Mouse (Mus musculus): Measurements from ENCODE around the gene Hectd2. TPM values are rescaled to one million over a fixed set of nuclear protein-coding genes. Genes with fewer than 3 reads are reported as not detected.

Hectd2 gene
- total RNA-seq (2021) = 1 to 10 TPM; 5.5 to 6.8 TPM
- long read RNA-seq, experiment 1, partial matches to known transcripts = 1 of 2 reads
- long read RNA-seq, experiment 1, other reads (novel, unspliced or antisense) = 1 of 2 reads
- long read RNA-seq, experiment 2, partial matches to known transcripts = 0 of 2 reads
- long read RNA-seq, experiment 2, other reads (novel, unspliced or antisense) = 1 of 2 reads

DNA sequence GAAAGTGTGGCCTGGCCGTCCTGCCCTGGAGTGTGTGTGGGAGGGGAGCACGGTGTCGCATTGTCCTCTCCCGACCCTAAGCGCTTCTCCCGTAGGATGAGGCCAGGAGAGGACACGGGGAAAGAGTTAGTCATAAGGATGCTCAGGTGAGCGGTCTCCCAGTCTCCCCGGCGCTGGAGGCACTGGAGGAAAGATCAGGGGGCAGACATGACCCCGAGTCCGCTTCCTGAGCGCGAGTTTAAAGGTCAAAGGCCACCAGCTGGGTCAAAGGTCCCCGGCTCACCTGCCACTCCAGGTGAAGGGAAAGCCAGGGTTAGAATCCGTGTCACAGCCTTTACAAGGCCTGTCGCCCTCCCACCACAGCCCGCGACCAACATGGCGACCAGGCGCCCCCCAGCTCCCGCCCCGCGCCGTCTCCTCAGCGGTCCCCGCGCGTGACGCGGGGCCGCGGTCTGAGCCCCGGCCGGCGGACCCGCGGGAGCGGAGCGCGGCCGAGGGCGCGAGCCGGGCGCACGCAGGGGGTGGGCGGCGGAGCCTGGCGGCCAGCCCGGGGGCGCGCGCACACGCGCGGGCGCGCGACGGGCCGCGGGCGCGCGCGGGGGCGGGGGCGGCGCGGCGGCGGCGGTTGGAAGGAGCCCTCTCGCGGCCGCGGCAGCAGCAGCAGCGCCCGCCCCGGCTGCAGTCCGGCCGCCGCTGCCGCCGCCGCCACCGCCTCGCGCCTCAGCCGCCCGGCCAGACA, at the start of gene Hectd2:
TSS of gene Hectd2 (plus strand) at position 594 of the 739 bp plus-strand sequence.
- H3K27ac ChIP-seq = peak within 1 kb of the TSS; percentile 96
- peak within 1 kb of the TSS; percentile 99 for H3K4me3 ChIP-seq
- peak; percentile 1; the same call in 1 of the 2 replicates for TF ChIP-seq CTCF (IDR thresholded peaks at IDR 0.05)
- peak; percentile 81 for DNase-seq
- intact Hi-C loops (cut with DNase I) = loop anchor here (5.0 kb wide), 1 partner anchor 77 kb away; no protein-coding TSS in a partner anchor

DNA sequence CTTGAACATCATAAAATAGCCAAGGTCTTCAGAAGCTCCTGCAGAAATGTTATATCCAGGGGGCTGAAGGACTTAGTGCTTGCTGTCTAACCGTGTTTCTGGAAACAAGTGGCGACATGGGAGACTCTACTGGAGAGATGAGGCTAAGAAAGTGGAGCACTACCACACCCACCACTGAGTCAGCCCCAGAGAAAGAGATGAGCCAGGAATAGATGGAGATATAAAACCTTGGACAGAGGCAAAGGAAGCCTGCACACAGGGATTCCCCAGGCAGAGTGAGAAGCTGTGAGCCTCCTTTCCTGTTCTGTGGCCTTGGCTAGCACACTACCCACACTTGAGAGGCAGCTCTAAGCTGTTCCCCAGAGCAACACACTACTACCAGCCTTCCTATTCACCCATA, 49.7 kb upstream of the Hectd2 start:
- no peak for DNase-seq
- H3K4me3 ChIP-seq = no peak overlapping the region
- no peak overlapping the region for H3K27ac ChIP-seq
- intact Hi-C loops (cut with DNase I) = no loop called here
- no peak for TF ChIP-seq CTCF (IDR thresholded peaks at IDR 0.05)

DNA sequence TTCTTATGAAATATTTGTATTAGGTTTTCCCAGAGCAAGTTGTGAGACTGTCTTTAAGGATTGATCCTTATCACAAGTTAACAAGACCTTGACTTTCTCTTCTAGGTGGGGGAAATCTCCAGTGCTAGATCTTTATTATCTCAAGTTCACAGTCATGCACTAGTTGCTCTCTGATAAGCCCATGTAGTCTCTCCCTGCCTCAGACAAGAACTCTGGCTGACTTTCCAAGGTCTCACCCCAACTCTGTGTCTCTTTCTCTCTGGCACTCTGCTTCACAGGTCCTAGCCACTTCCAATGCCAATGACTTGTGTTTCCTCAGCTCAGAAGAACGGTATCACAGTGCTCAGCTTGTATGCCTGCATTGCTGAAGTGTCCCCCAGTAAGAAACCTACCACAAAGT, 43.1 kb upstream of the Hectd2 start:
- Histone ChIP-seq H3K4me3 (no peak overlapping the region), H3K27ac (no peak overlapping the region)
- intact Hi-C loops (cut with DNase I) = no loop called here
- no peak for TF ChIP-seq CTCF (IDR thresholded peaks at IDR 0.05)
- DNase-seq = no peak

DNA sequence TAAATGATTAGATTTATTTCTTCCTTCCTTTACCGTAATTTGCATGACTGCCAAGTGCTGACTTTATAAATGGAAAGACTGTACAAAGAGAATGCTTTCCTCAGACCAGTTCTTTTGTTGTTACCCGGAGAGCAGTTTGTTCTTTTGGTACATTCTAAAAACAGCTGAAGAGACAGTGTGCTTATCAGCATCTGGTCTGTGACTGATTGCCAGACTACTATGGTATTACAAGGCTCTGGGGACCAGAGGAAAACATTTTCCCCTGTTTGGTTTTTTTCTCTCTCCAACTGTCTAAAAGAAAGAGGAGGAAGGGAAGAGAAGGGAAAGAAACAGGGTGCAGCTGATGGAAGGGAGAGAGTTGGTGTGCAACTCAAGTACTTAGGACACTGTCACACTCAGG, 36.0 kb upstream of the Hectd2 start:
- Histone ChIP-seq H3K4me3 (no peak overlapping the region), H3K27ac (no peak overlapping the region)
- no peak for TF ChIP-seq CTCF (IDR thresholded peaks at IDR 0.05)
- no peak for DNase-seq
- intact Hi-C loops (cut with DNase I) = no loop called here

DNA sequence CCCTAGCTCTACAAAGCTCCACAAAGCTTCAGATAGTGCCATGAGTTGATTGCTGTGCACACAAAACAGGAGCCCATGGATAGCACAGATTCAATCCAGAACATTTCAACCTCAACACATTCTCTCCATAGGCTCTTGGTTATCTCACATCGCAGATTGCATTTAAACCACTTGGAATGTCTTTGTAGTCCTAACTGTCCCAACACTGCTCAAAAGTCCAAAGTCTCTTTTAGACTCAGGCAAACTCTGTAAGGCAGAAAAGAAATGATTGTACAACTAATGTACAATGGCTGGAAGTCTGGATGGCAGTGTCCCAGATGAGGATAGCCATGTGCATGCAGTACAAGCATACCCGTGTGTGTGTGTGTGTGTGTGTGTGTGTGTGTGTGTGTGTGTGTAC, 32.9 kb upstream of the Hectd2 start:
- no peak for TF ChIP-seq CTCF (IDR thresholded peaks at IDR 0.05)
- H3K27ac ChIP-seq = no peak overlapping the region
- no peak for DNase-seq
- intact Hi-C loops (cut with DNase I) = no loop called here
- no peak overlapping the region for H3K4me3 ChIP-seq

DNA sequence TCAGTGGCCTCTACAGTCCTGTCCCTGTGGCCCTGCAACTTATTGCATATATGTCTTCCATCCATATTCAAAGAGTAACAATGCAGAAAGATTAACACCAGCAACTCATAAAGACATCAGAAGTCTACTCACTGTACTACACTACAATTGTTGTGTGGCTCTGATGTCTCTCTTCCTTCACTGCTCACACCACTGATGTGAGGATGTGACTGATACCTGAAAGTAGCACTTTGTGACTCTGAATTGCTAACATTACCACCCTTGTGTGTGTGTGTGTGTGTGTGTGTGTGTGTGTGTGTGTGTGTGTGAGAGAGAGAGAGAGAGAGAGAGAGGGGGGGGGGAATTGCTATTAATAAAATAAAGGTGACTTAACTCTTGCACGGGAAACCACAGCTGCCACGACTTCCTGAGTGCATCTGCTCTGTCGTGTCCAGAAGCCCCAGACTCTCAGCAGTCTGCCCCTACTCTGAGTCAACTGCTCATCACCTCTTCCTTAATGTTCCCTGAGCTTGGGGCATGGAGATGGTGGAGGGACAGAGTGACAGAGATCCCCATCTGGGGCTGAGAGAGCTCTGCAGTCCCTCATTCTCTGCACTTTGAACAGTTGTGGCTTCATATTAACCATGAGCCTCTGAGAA, 31.8 kb upstream of the Hectd2 start:
- Histone ChIP-seq H3K4me3 (no peak overlapping the region), H3K27ac (no peak overlapping the region)
- DNase-seq = no peak
- TF ChIP-seq CTCF (IDR thresholded peaks at IDR 0.05) = no peak
- intact Hi-C loops (cut with DNase I) = no loop called here

DNA sequence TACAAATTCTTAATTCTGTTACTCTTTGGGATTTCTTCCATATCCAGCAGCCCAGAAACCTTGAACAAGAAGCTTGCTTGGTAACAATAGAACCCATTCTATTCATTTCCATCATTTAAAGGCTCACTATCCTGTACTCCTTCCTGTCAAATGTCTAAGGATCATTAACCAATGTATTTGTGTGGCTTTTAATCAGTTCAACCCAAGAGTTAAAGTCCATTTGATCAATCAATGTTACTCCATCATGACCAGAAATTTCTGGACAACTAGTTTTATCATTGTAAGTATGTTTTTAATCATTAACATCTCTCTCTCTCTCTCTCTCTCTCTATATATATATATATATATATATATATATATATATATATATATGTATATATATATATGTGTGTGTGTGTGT, 29.4 kb upstream of the Hectd2 start:
- TF ChIP-seq CTCF (IDR thresholded peaks at IDR 0.05) = no peak
- Histone ChIP-seq H3K27ac (no peak overlapping the region), H3K4me3 (no peak overlapping the region)
- no peak for DNase-seq
- intact Hi-C loops (cut with DNase I) = no loop called here

DNA sequence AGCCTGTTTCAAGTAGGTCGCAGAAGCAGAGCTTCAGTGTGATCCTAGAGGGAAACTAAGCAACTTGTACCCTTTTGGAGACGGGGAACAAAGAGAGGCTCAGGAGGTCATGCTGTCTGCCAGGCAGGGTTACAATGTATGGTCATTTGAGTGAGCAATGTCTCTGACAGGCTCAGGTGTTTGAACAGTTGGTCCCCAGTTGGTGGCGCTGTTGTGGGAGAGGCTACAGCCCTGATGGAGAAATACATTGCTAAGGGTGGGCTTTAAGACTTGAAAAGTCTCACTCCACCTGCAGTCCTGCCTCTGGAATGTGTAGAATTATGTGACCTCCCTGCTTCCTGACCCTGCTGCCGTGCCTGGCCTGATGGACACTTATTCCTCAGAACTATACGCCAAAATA, 21.4 kb upstream of the Hectd2 start:
- no peak overlapping the region for H3K27ac ChIP-seq
- DNase-seq = no peak
- peak; percentile 23; the same call in 1 of the 2 replicates for TF ChIP-seq CTCF (IDR thresholded peaks at IDR 0.05)
- no peak overlapping the region for H3K4me3 ChIP-seq
- intact Hi-C loops (cut with DNase I) = no loop called here

DNA sequence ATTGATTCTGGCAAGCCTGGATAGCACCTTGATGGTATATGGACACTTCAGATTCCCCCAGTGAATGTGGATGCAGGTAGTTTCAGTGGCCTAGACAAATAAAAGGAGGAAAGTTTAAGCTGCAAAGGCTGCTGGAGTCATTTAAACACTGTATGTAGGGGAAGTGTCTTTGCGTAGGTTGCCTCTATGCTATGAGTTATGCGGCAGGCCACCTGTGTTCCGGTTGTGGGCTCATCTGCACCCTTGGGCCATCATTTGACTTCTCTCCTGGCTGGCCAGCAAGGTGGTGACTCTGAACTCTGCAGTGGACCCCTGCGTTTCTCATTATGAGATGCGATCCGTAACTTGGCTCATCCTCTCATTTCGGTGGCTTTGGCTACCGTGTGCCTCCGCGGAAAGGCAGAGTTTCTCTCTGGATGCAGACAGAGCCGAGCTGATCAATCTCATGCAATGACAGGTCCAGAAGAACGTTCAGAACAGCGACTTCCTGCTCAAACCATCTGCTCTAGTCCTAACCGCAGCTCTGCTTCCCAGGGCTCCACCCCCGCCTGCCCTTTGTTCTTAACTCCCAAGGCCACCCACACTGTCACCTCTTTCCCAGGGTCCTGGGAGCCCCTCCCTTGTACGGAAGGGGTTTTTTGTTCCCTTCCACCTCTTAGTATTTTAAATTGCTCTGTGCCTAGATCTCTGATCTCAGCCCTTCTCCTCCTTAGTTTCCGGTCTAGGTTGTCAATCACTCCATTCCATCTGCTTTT, 20.3 kb upstream of the Hectd2 start:
- Histone ChIP-seq H3K4me3 (peak overlapping the region; percentile 13), H3K27ac (no peak overlapping the region)
- no peak for TF ChIP-seq CTCF (IDR thresholded peaks at IDR 0.05)
- intact Hi-C loops (cut with DNase I) = no loop called here
- no peak for DNase-seq

DNA sequence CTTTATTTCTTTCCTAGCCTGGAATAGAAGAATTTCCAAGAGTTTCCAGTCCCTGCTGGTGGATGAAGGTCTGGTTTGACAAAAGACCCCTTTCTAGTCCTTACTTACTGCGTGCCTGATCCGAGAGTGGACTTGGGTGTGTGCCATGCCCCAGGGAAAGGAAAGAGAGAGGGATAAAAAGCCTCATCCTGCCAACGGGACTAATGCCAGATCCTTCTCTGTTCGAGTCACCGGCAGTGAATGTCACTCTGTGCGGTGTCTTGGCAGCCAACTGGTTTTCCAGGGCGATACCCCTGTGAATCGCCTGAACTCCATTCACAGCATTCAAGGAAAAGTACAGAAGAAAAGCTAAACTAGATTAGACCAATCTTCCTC, 19.7 kb upstream of the Hectd2 start:
- intact Hi-C loops (cut with DNase I) = loop anchor here (5.0 kb wide), 1 partner anchor 62 kb away; no protein-coding TSS in a partner anchor
- Histone ChIP-seq H3K4me3 (peak overlapping the region; percentile 13), H3K27ac (no peak overlapping the region)
- peak; percentile 34 for DNase-seq
- no peak for TF ChIP-seq CTCF (IDR thresholded peaks at IDR 0.05)

DNA sequence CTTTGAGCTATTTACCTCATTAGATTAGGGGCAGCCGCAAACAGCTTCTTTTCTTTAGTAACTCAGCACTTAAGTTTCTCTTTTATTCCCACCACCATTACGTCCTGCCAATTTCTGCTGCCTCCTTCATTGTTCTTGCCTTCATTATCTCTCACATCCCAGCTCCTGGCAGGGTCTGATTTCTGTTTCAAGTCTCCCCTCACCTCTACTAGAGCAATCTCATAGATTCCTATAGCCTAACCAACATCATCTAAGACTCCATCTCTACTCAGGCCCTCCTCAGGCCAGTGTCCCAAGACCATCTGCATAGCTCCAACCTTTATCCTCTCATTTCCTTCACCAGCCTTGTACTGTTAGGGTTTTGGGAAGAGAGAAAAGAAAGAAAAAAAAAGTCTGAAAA, 19.3 kb upstream of the Hectd2 start:
- Histone ChIP-seq H3K27ac (no peak overlapping the region), H3K4me3 (peak overlapping the region; percentile 13)
- no peak for DNase-seq
- intact Hi-C loops (cut with DNase I) = loop anchor here (5.0 kb wide), 1 partner anchor 63 kb away; no protein-coding TSS in a partner anchor
- no peak for TF ChIP-seq CTCF (IDR thresholded peaks at IDR 0.05)

DNA sequence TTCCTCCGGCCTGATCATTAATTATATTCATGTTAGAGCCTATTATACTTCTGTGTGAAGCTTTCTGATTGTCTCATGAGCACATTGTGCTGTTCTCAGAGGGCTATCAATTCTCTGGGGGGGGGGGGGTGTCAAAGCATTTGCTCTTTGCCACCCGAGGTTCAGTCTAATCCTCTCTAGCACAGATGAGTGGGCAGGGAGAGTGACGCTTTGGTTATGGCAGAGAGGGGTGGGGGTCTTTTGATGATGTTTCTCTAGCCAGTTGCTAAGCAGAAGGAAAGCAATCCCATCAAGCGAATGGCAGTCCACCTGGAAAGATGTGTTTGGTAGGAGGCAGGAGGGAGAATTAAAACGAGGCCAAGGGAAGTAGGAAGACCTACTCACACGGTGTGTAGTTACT, 18.6 kb upstream of the Hectd2 start:
- Histone ChIP-seq H3K4me3 (no peak overlapping the region), H3K27ac (no peak overlapping the region)
- no peak for TF ChIP-seq CTCF (IDR thresholded peaks at IDR 0.05)
- intact Hi-C loops (cut with DNase I) = loop anchor here (5.0 kb wide), 1 partner anchor 64 kb away; no protein-coding TSS in a partner anchor
- DNase-seq = no peak

Measured in gastrocnemius, adult 2 months (tissue).